In the genomic region with DNA sequence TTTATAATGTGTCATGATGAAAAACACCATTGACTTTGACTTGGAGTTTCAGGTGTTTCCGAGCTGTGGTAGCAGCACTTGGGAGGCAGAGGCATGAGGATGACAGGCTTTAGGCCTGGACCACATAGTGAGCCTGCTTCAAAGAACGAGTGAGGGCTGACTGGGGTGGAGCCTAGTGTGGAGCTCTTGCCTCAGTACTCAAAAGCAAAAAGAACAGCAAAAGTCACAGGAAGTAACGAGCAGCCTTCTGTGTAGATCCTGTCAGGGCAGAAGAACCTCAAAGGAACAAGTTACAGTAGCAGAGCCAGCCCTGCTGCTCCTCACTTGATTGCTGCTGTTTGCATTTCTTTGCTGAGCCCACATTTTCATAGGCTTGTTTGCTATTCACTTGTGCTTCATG, we compare ENCODE assay signal across 22 mouse cellular contexts. TPM values are rescaled to one million over a fixed set of nuclear protein-coding genes. Genes with fewer than 3 reads are reported as not detected.
A peak's percentile ranks its signal among the peaks of the same experiment; 100 is the strongest.
DNase-seq lines count a peak whose midpoint lies in the region; ATAC-seq and TF ChIP-seq lines count a peak whose summit lies in the region.
"Had no signal": no experiment of that assay in that cellular context is flagged by ENCODE, and none has a peak within 500 bp of the region (broad histone marks: within the 10 kb centered on the region; RNA-seq: fewer than 3 reads in every experiment).

No protein-coding gene starts in this region.

- H3K4me1 ChIP-seq in thymus, adult 2 months (replicated peaks; ENCODE audit: control insufficient read depth, insufficient read depth, low read length), result no peaks in the 10 kb centered on the region
- 0 out of 2 replicates have a peak, but pooled peaks cover 3% of the 10 kb centered on the region for H3K4me1 ChIP-seq in intestine, embryonic 16.5 days (ENCODE audit: control insufficient read depth, insufficient read depth, low read length)
- H3K4me1 ChIP-seq: forebrain, embryonic 10.5 days; midbrain, embryonic 13.5 days had no signal

- H3K9me3 ChIP-seq in intestine, embryonic 16.5 days (ENCODE audit: control insufficient read depth, low read length), result no peaks in the 10 kb centered on the region
- H3K9me3 ChIP-seq: forebrain, embryonic 10.5 days; megakaryocyte, embryonic 14.5 days; midbrain, embryonic 13.5 days had no signal

- ATAC-seq in intestine, embryonic 16.5 days, result no peak
- ATAC-seq: forebrain, postnatal 0 days; midbrain, embryonic 13.5 days had no signal

- no peak for DNase-seq in layer of hippocampus, adult 2 months (ENCODE audit: low spot score in 2 of 2)
- DNase-seq in layer of hippocampus, postnatal 36 days, result no peak
- peak; percentile 50 for DNase-seq in ZHBTc4 (ENCODE audit: low read depth, low spot score)
- peak; percentile 36 for DNase-seq in thymus, adult 2 months
- peak; percentile 33 for DNase-seq in thymus, postnatal 4 days
- DNase-seq in liver, result no peak
- DNase-seq in frontal cortex, postnatal 36 days (ENCODE audit: low spot score in 2 of 2), result no peak
- DNase-seq: adrenal gland, adult 8-10 months; cerebellum, adult 18-20 months; cerebellum, postnatal 14 days; forebrain, postnatal 0 days; gastrocnemius, postnatal 36 days; kidney, adult 9 months; kidney, postnatal 25 days; lung, embryonic 14.5 days; right cerebral cortex, postnatal 14 days had no signal

- no peak for TF ChIP-seq POLR2A in thymus, adult 2 months (IDR thresholded peaks at IDR 0.05; ENCODE audit: control insufficient read depth, extremely low read depth, insufficient read depth, low read length, poor library complexity)

- H3K27ac ChIP-seq in layer of hippocampus, adult 2 months, result peak overlapping the region; percentile 16; the same call in 1 of the 2 replicates
- no peak overlapping the region for H3K27ac ChIP-seq in thymus, adult 2 months (ENCODE audit: control insufficient read depth, insufficient read depth, low read length)
- H3K27ac ChIP-seq in intestine, embryonic 16.5 days (ENCODE audit: low read length), result no peak overlapping the region
- H3K27ac ChIP-seq: forebrain, embryonic 10.5 days; liver, embryonic 14.5 days; midbrain, embryonic 13.5 days had no signal

- no peaks in the 10 kb centered on the region for H3K27me3 ChIP-seq in thymus, adult 2 months (ENCODE audit: control insufficient read depth, insufficient read depth, low read length)
- no peaks in the 10 kb centered on the region for H3K27me3 ChIP-seq in intestine, embryonic 16.5 days (replicated peaks; ENCODE audit: control insufficient read depth, insufficient read depth, low read length)
- H3K27me3 ChIP-seq: midbrain, embryonic 13.5 days had no signal

- 31% methylated on average over 3 of the region's 3 CpGs for WGBS in thymus, adult 2 months
- 82% methylated on average over 3 of the region's 3 CpGs for whole genome bisulfite sequencing in intestine, embryonic 16.5 days

- TF ChIP-seq CTCF in layer of hippocampus, adult 2 months (conservative IDR thresholded peaks at IDR 0.05), result no peak
- TF ChIP-seq CTCF in thymus, adult 2 months (IDR thresholded peaks at IDR 0.05; ENCODE audit: borderline replicate concordance, control insufficient read depth, extremely low read depth, insufficient read depth, low read length, poor library complexity), result no peak

- no peak overlapping the region for H3K9ac ChIP-seq in intestine, embryonic 16.5 days (ENCODE audit: low read depth, low read length)
- H3K9ac ChIP-seq: forebrain, postnatal 0 days; liver, embryonic 14.5 days; lung, embryonic 14.5 days; midbrain, embryonic 13.5 days had no signal

- peaks cover 39% of the 10 kb centered on the region for H3K36me3 ChIP-seq in thymus, adult 2 months (ENCODE audit: control insufficient read depth, insufficient read depth, low read length)
- H3K36me3 ChIP-seq in intestine, embryonic 16.5 days (ENCODE audit: control insufficient read depth, insufficient read depth, low read length), result peaks cover 5% of the 10 kb centered on the region

- no peak overlapping the region for H3K4me2 ChIP-seq in intestine, embryonic 16.5 days (ENCODE audit: low read depth, low read length)
- H3K4me2 ChIP-seq: heart, embryonic 11.5 days; lung, embryonic 14.5 days; midbrain, embryonic 13.5 days had no signal

- H3K4me3 ChIP-seq in layer of hippocampus, adult 2 months, result no peak overlapping the region
- H3K4me3 ChIP-seq in thymus, adult 2 months (ENCODE audit: control insufficient read depth, insufficient read depth, low read length), result no peak overlapping the region
- H3K4me3 ChIP-seq in intestine, embryonic 16.5 days (ENCODE audit: low read length), result no peak overlapping the region
- H3K4me3 ChIP-seq: forebrain, embryonic 10.5 days; megakaryocyte, embryonic 14.5 days; midbrain, embryonic 13.5 days had no signal

RNA-seq across cellular contexts. Expression of a gene that starts 14.5 kb away (rescaled TPM):
- 10 to 100 TPM; 73.2 to 79.5 TPM for total RNA-seq in layer of hippocampus, adult 2 months (2021)
- 10 to 100 TPM; 75.9 to 77.2 TPM for total RNA-seq in layer of hippocampus, postnatal 36 days (2021)
- polyA plus RNA-seq in thymus, adult 2 months (2012; rRNA removed), result 10.7 and 11.8 TPM in 2 replicates
- 28.6 and 28.8 TPM in 2 replicates for polyA plus RNA-seq in intestine, embryonic 16.5 days (2015; fragmentation: Nextera tagmentation; extraction: Ambion mirVana)

Comparison
In these comparisons a context has a peak if more than half of its experiments do, and no peak if none do; other contexts are left out.
1. DNase-seq: peak in ZHBTc4 (single experiment), thymus, adult 2 months (single experiment) and thymus, postnatal 4 days (single experiment); none in layer of hippocampus, adult 2 months (0 of 2), layer of hippocampus, postnatal 36 days (0 of 2), liver (single experiment) and frontal cortex, postnatal 36 days (0 of 2).